Mouse (Mus musculus): ENCODE measurements around the gene Cabp1. TPM values are rescaled to one million over a fixed set of nuclear protein-coding genes. Genes with fewer than 3 reads are reported as not detected.
"Not testable (repeated sequence)": the region's sequence is repeated elsewhere in the genome, so short reads cannot be mapped to it uniquely, and the experiment has no call there.

Gene Cabp1
- total RNA-seq, 2 experiments from 2014 or later: 34.8 to 42.3 TPM

DNA sequence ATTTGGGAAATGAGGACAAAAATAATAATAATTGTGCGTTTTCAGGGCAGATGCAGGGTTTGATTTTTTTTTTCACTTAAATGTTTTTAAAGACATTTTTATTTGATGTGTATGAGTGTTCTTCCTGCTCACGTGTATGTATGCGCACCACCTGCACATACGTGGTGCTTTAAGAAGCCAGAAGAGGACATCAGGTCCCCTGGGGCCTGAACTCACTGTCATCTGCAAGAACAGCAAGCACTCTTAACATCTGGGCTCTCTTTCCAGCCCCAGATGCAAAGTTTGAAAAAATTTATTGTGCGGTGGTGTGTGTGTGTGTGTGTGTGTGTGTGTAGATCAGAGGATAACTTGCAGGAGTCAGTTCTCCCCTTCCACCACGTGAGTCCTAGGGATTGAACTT, 16.3 kb downstream of the Cabp1 start:
- DNase-seq: no peak

DNA sequence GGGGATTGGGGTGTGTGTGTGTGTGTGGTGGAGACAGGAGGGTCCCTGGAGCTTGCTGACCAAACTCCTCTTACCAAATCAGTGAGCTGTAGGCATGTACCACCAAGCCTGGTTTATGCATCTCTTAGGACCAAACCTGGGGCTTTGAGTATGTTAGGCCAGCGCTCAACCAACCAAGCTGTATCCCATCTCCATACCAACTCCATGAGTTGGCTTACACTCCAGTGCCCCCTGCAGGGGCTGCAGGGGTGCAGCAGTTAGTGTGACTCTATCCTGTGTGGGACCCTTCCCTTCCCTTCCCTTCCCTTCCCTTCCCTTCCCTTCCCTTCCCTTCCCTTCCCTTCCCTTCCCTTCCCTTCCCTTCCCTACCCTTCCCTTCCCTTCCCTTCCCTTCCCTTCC, 19.6 kb downstream of the Cabp1 start:
- no peak for DNase-seq

DNA sequence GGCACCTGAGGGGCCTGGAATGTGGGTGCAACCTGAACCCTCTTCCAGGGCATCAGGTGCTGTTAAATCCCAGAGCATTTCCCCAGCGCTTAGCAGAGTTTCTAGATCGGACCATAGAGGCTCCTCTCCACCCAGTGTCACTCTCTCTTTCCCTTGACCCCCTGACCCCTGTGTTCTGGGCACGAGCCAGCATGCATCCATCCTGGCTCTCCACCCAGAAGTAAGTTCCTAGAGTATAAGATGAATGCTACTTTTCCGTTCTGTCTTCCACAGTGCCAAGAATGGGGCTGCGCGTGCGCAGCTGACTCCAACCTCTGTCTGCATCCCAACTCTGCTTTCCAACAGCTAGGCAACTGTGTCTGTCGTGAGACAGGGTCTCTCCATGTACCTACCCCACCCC, 24.0 kb downstream of the Cabp1 start:
- peak in 1 of 2 experiments; percentile 53 for DNase-seq

DNA sequence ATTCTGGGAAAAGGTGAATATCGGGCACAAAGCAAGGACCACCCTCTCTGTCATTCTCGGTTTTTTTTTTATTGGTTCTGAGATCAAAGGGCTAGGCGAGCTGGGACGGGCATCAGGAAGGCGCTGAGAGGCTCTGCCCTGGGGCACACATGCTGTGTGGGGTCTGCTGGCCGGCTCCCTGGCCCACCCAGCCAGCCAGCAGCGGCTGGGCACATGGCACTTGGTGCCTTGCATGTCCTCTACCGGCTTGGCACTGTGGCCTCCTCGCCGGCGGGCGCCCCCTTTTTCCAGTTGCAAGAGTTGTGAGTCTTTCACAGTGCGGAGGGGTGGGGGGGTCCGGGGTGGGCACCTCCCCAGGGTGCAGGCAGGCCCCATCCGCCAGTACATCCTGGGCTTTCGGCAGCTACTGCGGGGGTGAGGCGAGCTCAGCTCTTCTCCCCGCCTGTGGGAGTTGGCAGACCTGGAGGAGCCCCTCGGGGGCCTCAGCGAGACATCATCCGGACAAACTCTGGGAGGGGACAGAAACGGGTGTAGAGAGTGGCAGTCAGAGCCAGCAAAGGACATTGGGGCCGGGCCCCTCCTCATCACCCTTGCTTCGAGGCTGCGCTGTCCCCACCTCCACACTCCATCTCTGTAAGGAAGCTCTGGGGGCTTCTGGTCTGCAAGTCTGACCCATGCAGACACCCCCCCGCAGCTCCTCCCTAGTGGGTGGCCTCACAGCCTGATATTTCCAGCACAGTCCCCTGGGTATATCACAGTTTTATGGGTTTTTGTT, 25.4 kb downstream of the Cabp1 start:
- DNase-seq: no peak

DNA sequence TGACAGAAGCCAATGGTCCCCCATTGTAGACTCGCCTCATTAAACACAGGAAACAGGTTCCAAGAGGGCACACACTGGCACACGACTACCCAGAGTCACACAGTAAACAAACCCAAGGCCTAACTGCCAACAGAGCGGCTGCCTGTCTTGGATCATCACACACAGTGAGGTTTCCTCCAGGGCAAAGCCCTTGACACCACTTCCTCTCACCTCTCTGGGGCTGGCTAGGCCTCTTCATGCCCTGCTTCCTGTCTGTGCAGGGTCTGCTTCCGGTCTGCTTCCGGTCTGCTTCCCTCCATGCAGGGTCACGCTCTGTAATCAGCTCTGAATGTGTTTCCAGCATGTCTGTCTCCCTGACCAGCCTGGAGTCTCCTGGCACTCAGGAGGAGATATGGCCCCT, 26.8 kb downstream of the Cabp1 start:
- DNase-seq: peak in 1 of 2 experiments; percentile 43

DNA sequence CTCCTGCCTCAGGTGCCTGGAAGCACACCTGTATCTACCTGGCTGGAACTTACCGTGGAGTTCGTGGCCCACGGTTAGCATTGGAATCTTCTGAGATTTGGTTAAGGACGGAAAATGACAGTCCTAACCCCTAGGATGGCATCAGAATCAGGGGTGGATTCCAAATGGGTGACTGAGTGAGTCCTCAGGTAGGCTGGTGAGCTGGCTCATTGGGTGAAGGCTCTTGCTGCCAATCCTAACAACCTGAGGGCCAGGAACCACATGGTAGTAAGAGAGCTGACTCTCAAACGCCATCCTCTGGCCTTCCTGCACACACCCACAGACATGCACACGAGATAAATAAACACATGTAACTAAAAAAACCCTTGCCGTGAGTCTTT, 27.4 kb downstream of the Cabp1 start:
- no peak for DNase-seq

DNA sequence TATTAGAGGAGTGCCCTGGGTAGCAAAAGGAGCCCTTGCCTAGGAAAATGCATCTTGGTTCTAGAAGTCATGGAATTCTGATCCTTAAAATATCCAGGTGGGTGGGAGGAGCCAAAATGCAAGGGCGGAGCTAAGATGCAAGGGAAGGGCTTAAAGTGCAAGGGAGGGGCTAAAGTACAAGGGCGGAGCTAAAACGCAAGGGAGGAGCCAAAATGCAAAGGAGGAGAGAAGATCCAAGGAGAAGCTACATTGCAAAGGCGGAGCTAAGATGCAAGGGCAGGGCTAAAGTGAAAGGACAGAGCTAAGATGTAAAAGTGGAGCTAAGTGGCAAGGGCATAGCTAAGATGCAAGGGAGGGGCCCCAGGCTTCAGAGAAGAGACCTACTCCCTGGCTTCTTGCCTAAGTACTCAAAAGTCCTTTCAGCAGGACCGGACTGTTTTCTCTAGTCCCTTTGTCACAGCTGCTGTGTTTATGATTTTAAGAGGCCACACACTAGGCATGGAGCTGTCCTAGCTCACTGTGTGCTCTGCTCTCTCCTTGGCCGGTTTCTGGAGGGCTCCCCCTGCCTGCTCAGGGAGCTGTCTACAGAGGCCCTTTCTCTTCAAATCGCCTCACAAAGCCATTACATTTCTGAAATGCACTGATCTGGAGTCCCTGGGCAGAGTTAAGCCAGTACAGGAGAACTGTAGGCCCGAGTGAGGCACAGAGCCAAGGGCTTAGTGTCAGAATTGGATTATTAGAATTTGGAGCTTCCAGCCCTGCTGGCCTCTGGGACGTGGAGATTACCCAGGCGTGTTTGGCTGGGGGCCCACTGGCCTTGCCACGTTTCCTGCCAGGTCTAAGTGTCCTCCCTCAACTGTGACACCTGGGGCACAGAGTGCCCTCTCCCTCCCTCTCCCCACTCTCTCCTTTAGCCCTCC, 28.0 kb downstream of the Cabp1 start:
- DNase-seq: peak in 1 of 2 experiments; percentile 41

DNA sequence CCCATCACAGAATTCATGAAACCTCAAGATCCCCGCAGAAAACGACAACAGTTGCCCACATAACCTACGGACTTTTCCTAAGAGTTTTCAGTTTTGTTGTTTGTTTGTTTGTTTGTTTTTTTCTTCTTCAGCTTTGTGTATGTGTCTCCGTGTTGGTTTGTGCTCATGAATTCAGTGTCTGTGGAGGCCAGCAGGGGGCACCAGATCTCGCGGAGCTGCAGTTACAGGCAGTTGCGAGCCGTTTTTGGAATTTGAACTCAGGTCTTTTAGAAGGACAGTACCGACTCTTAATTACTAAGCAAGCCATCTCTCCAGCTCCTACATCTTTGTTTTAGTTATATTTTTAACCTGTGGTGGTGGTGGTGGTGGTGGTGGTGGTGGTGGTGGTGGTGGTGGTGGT, 28.8 kb downstream of the Cabp1 start:
- DNase-seq: peak in 1 of 2 experiments; percentile 53

DNA sequence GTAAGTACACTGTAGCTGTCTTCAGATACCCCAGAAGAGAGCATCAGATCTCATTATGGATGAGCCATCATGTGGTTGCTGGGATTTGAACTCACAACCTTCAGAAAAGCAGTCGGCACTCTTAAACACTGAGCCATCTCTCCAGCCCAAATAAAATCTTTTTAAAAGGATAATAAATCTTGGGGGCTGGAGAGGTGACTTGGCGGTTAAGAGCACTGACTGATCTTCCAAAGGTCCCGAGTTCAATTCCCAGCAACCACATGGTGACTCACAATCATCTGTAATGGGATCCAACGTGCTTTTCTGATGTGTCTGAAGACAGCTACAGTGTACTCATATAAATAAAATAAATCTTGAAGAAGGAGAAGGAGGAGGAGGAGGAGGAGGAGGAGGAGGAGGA, 29.7 kb downstream of the Cabp1 start:
- DNase-seq: not testable (repeated sequence)

DNA sequence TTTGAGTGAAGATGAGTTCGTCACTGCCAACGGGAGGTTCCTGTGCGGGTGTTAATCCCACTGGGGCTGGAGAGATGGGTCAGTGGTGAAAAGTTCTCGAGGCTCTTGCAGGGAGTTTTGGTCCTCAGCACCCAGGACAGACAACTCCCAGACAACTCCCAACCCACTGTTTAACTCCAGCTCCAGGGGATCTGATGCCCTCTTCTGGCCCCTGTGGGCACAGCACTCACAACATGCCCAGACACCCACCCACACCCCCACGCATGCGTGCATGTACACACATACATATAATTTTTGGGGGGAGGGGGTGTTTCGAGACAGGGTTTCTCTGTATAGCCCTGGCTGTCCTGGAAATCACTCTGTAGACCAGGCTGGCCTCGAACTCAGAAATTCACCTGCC, 30.6 kb downstream of the Cabp1 start:
- DNase-seq: peak; percentile 72 to 80

DNA sequence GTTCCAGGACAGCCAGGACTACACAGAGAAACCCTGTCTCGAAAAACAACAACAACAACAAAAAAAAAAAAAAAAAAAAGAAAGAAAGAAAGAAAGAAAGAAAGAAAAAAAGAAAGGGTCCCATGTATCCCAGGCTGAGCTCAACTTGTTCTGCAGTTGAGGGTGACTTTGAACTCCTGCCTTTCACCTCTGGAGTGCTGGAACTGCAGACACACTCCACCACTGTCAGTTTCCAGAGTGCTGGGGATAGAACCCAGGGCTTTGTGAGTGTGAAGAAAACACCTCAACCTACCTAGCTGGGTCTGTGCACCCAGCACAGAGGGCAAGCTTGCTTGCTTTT, 32.3 kb downstream of the Cabp1 start:
- not testable (repeated sequence) for DNase-seq

DNA sequence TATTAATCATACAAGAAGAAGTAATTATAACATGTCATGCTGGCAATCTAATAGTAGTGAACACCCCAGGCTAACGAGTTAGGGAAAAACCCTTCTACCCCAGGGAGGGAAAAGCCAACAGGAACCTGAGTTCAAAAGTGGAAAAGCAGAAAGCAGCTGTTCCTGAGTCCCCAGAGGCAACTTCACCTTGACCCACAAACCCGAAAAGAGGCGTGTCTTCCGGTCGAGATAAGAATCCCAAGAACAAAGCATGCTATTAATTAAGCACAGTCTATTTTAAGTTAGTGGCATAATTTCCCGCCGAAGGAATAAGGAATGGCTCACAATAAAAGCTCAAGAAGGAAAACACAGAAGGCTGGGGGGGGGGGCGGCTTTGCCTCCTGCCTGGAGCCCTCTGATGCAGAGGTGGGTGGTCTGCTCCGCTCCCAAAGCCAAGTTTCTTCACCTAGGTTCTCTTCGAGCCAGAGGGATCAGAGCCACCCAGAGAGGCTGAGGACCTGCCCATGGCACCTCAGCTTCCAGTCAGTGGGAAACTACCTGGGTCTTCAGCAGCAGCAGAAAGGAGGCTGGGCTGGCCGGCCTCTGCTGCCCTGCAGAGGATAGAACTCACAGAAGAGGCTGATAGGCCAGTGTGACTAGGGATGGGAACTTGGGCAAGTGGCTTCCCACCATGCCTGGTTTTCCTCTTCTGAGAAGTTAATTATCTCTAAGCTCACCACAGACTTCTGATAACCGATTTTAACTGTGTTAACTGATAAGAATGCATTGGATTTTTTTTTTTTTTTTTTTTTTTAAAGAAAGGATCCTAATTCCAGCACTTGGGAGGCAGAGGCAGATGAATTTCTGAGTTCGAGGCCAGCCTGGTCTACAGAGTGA, 32.9 kb downstream of the Cabp1 start:
- peak; percentile 63 to 67 for DNase-seq

DNA sequence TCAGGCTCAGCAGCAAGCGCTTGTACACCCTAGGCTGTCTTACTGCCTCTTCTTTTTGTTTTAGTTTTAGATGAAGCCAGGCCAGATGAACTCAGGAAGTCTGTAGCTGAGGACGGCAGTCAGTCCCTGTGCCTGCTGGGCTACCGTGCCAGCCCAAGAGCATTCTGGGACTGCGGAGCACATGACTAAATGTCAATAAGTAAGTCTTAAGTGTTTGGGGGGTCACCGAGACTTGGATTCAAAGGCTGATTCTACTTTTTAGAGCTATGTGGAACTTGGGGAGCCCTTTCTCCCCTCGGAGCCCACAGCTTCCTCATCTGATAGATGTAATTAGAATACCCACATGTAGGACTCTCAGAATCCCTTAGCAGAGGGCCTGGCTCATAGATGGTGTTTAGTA, 33.5 kb downstream of the Cabp1 start:
- no peak for DNase-seq

DNA sequence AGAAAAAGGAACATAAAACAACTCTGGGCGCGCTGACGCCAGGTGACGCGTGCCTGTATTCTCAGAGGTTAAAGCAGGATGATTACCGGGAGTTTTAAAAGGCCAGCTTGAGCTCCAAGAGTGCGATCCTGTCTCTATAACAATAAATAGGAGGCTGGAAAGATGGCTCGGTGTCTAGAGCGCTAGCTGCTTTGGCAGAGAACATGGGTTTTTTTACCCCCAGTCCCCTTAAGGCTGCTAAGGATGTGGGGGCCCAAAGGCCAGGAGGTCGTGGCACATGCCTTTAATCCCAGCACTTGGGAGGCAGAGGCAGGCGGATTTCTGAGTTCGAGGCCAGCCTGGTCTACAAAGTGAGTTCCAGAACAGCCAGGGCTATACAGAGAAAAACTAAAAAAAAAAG, 35.0 kb downstream of the Cabp1 start:
- no peak for DNase-seq

DNA sequence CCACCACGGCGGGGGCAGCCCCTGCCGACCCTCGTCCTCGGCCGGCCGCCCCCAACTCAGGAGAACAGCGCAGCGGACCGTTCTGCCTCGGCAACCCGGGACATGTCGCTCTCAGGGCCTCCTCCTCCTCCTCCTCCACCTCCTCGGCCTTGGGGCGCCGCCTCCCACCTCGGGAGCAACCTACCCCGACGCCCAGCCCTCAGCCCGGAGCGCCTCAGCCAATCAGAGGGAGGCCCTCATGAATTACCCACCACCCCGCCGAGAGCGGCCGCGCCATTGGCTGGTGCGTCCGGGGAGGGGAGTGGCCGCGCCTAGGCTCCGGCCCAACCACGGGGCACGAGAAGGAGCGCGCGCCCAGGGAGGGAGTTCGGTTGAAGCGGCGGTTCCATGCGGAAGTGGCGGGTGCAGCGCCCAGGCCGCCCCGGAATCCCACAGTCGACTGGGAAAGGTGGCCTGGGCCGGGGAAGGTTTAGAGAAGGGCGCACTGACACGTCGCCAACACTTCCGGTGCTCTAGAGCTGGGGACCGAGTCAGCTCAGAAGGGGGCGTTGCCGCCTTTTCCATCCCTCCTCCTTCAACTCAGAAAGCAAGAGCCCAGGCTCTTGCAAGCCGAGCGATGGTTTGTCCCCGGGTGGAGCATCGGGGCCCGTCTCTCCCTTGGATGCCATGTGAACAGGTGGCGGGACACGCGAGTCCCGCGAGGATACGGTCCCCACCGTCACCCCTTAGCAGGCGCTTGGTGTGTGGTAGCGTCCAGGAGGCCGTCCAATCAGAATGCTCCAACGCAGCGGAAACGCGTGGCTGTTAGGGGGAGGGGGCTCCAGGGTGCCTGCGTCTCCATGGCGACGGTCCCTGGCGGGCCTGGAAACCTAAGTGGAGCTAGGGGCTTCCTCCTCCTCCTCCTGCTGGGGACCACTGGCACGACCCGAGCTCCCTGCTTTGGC, 35.9 kb downstream of the Cabp1 start, which contains the start of gene Mlec:
Gene Mlec (minus strand): TSS at position 140 of the 944 bp plus-strand sequence.
- DNase-seq: peak; percentile 99

DNA sequence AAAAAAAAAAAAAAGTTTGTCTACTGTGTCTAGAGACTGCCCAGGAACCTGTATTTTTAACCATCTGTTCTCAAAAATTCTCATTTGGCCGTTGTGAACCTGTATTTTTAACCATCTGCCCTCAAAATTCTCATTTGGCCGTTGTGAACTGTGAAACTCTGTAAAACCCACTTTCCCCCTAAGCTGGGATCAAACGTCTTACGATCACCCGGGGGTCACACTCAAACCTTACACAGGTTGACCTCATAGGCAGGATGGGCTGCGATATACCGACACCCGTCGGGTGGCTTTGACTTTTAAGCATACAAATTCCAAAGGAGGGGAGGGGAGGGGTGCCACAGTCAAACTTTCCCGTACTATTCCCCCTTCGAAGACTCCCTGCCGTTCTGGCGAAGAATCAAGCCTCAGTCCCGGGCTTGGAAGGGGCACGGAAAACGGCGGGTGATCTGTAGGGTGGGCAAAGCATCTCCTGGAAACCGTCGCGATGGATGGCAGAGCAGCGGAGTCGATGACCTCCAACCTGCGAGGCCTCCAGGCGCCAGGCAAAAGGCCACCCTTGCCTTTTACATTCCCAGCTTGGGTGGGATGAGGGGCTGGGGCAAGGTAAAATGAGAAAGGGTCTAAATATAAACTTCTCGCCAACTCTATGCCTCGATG, 37.1 kb downstream of the Cabp1 start:
- no peak for DNase-seq

DNA sequence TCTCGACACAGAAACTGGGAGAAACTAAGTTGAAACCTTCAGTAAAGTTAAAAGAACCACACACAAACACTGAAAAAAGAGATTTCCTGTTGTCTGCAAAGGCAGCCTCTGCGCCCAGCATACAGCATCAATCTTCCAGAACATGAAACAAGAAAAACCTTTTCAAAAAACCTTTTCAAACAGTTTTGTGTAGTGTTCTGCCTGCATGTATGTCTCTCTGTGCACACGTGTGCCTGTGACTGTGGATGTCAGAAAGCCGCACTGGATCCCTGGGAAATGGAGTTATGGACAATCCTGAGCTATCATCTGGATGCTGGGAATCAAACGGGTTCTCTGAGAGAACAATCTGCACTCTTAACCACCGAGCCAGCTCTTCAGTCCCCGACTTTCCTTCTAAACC, 37.8 kb downstream of the Cabp1 start:
- DNase-seq: no peak

DNA sequence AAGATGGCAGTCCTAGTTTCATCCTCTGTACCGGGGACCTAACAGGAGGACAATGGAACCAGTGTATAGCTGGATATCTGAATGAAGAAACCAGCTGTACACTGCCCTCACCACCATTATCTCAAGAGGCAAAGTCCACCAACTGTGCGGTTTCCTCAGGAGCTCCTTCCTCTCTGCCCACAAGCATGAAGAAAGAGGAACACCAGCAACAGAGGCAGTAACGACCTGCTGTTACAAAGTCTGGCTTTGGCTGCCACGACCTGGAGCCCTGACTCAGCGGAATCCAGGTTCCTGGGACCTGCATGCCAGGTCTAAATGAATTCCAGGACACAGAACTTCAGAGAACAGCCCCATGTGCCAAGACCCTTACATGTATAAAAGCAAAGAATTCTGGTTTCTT, 38.4 kb downstream of the Cabp1 start:
- DNase-seq: peak in 1 of 2 experiments; percentile 36

DNA sequence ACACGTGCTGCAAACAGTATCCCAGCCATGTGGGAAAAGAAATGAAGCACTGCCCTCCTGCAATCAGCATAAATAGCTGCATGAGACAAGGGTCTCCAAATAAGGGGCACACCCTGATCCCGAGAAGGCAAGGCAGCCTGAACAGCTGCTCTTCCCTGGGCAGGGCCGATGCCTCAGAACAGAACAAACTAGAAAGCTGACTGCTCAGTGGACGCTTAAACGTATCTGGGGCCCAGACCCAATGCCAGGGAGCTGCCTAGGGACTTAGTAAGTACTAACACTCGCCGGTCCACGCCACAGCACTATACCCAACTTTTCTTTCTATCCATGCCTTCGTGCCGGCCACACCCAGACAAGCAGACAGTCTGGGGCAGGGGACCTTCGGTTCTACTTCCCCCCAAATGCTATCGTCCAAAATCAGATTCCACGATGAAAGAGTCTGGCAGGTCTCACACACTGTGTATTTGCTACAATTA, 39.0 kb downstream of the Cabp1 start:
- DNase-seq: no peak

All from adrenal gland, postnatal 36 days (tissue).